Mouse (Mus musculus): ENCODE results near the gene Fam167b.
"Not testable (repeated sequence)": the region's sequence is repeated elsewhere in the genome, so short reads cannot be mapped to it uniquely, and the experiment has no call there.

Gene Fam167b

GRCm38 (mm10) chr4:129557256-129557808 is 21.0 kb downstream of the Fam167b start:
- DNase-seq: no peak

- DNase-seq: peak; percentile 90 to 93
Observed at GRCm38 (mm10) chr4:129556532-129557223, 21.7 kb downstream of the Fam167b start.

- DNase-seq: no peak
Observed at GRCm38 (mm10) chr4:129555862-129556531, 22.4 kb downstream of the Fam167b start.

- DNase-seq: peak; percentile 45 to 65
Observed at GRCm38 (mm10) chr4:129555421-129555861, 22.9 kb downstream of the Fam167b start.

GRCm38 (mm10) chr4:129554512-129554911 is 23.8 kb downstream of the Fam167b start:
- not testable (repeated sequence) for DNase-seq

GRCm38 (mm10) chr4:129550295-129550694 is 28.1 kb downstream of the Fam167b start:
- DNase-seq: no peak

GRCm38 (mm10) chr4:129549306-129549705 is 29.0 kb downstream of the Fam167b start:
- DNase-seq: peak in 1 of 2 experiments; percentile 21

GRCm38 (mm10) chr4:129547631-129548030 is 30.7 kb downstream of the Fam167b start:
- not testable (repeated sequence) for DNase-seq

GRCm38 (mm10) chr4:129544106-129544505 is 34.2 kb downstream of the Fam167b start:
- no peak for DNase-seq

GRCm38 (mm10) chr4:129542592-129543141 is 35.7 kb downstream of the Fam167b start, which contains the start of gene Hdac1:
TSS of gene Hdac1 (minus strand) at chr4:129542713.
- DNase-seq: peak; percentile 98 to 99

- DNase-seq: peak in 1 of 2 experiments; percentile 24
Observed at GRCm38 (mm10) chr4:129541868-129542591, 36.3 kb downstream of the Fam167b start.

- peak in 1 of 2 experiments; percentile 9 for DNase-seq
Observed at GRCm38 (mm10) chr4:129540012-129540411, 38.3 kb downstream of the Fam167b start.

- DNase-seq: not testable (repeated sequence)
Observed at GRCm38 (mm10) chr4:129528901-129529300, 49.4 kb downstream of the Fam167b start.
